Mouse (Mus musculus) adipocyte (in vitro differentiated cells): ENCODE measurements around the gene Washc2.
"Not testable (repeated sequence)": the region's sequence is repeated elsewhere in the genome, so short reads cannot be mapped to it uniquely, and the experiment has no call there.

ENCODE experiments used
- DNase-seq: peaks from one replicate; pipeline ENCODE4 v3.0.0-alpha.2; 2016; ENCODE audit warnings: low spot score

The Washc2 gene

GRCm38 (mm10) chr6:116207729-116208534, at the start of gene Washc2:
Gene Washc2 (plus strand): TSS chr6:116208038.
- DNase-seq, result peak; percentile 98

- no peak for DNase-seq
These were observed 41.5 kb upstream of the Washc2 start for GRCm38 (mm10) chr6:116166383-116166782.

- not testable (repeated sequence) for DNase-seq
These were observed 34.2 kb upstream of the Washc2 start for GRCm38 (mm10) chr6:116173511-116174099.

- DNase-seq, result no peak
These were observed 29.5 kb upstream of the Washc2 start for GRCm38 (mm10) chr6:116178376-116178775.

GRCm38 (mm10) chr6:116180731-116181130, 27.1 kb upstream of the Washc2 start:
- no peak for DNase-seq

- no peak for DNase-seq
These were observed 24.3 kb upstream of the Washc2 start for GRCm38 (mm10) chr6:116183509-116183908.

- DNase-seq, result no peak
These were observed 21.4 kb upstream of the Washc2 start for GRCm38 (mm10) chr6:116186485-116186884.

- DNase-seq, result no peak
These were observed 18.4 kb upstream of the Washc2 start for GRCm38 (mm10) chr6:116189417-116189816.

- DNase-seq, result peak; percentile 47
These were observed 15.0 kb upstream of the Washc2 start for GRCm38 (mm10) chr6:116192809-116193311.

- peak; percentile 97 for DNase-seq
These were observed 14.1 kb upstream of the Washc2 start, which contains the start of gene Tmcc1 for GRCm38 (mm10) chr6:116193394-116194393. Gene Tmcc1 (minus strand): TSS chr6:116193486.

- DNase-seq, result no peak
These were observed 12.0 kb upstream of the Washc2 start for GRCm38 (mm10) chr6:116195811-116196210.

GRCm38 (mm10) chr6:116198173-116198572, 9.7 kb upstream of the Washc2 start:
- DNase-seq, result peak; percentile 55

- DNase-seq, result no peak
These were observed 8.2 kb upstream of the Washc2 start for GRCm38 (mm10) chr6:116199682-116200081.

GRCm38 (mm10) chr6:116227767-116228166, 19.9 kb downstream of the Washc2 start:
- DNase-seq, result peak; percentile 39

- DNase-seq, result peak; percentile 83
These were observed 21.1 kb downstream of the Washc2 start for GRCm38 (mm10) chr6:116228785-116229525.

- not testable (repeated sequence) for DNase-seq
These were observed 27.0 kb downstream of the Washc2 start for GRCm38 (mm10) chr6:116234821-116235220.

GRCm38 (mm10) chr6:116235336-116235735, 27.5 kb downstream of the Washc2 start:
- no peak for DNase-seq

- no peak for DNase-seq
These were observed 30.2 kb downstream of the Washc2 start for GRCm38 (mm10) chr6:116238083-116238482.

GRCm38 (mm10) chr6:116240371-116240770, 32.5 kb downstream of the Washc2 start:
- no peak for DNase-seq

- DNase-seq, result no peak
These were observed 51.8 kb downstream of the Washc2 start for GRCm38 (mm10) chr6:116259649-116260048.

GRCm38 (mm10) chr6:116260481-116260880, 52.6 kb downstream of the Washc2 start:
- no peak for DNase-seq
